ENCODE assay signal across 19 mouse cellular contexts in genomic region chr12:71044488-71044887, GRCm38 (mm10).
"Had no signal": no experiment of that assay in that cellular context is flagged by ENCODE, and none has a peak within 500 bp of the region (broad histone marks: within the 10 kb centered on the region; RNA-seq: fewer than 3 reads in every experiment).

No protein-coding gene starts in this region.

- ATAC-seq: hindbrain, embryonic 16.5 days; inflammation-experienced regulatory T-cells, adult 6 months; intestine, postnatal 0 days had no signal

- H3K9ac ChIP-seq: limb, embryonic 15.5 days; liver, embryonic 15.5 days; lung, embryonic 14.5 days; neural tube, embryonic 15.5 days had no signal

- H3K4me3 ChIP-seq: limb, embryonic 15.5 days; liver, embryonic 15.5 days; midbrain, embryonic 10.5 days; myocyte; neural tube, embryonic 15.5 days had no signal

- H3K9me3 ChIP-seq: limb, embryonic 15.5 days; liver, embryonic 15.5 days; midbrain, embryonic 10.5 days; neural tube, embryonic 15.5 days had no signal

- H3K27ac ChIP-seq: limb, embryonic 15.5 days; liver, embryonic 15.5 days; midbrain, embryonic 10.5 days; neural tube, embryonic 15.5 days had no signal

- H3K27me3 ChIP-seq: limb, embryonic 15.5 days; liver, embryonic 15.5 days; neural tube, embryonic 15.5 days had no signal

- H3K4me2 ChIP-seq: limb, embryonic 15.5 days; liver, embryonic 15.5 days; lung, embryonic 14.5 days; neural tube, embryonic 15.5 days had no signal

- DNase-seq: layer of hippocampus, adult 9-11 months; layer of hippocampus, postnatal 36 days; lung, embryonic 14.5 days; lung, postnatal 10 days; lung, postnatal 4 days; midbrain, embryonic 14.5 days; retina, postnatal 1 day; right cerebral cortex, postnatal 4 days; spleen, adult 18-20 months; thymus, adult 18-20 months; thymus, postnatal 36 days had no signal
